Mouse (Mus musculus): ENCODE data around the gene Gprc6a.

Gprc6a gene

GRCm38 (mm10) chr10:51590139-51590574 lies 41.1 kb downstream of the Gprc6a start, which contains the start of gene Fam162b:
Gene Fam162b, minus strand, starts transcription at chr10:51590517.
- DNase-seq (ENCODE audit: low spot score in 2 of 2) = no peak

GRCm38 (mm10) chr10:51584919-51585318 lies 46.3 kb downstream of the Gprc6a start:
- DNase-seq (ENCODE audit: low spot score in 2 of 2) = no peak

GRCm38 (mm10) chr10:51584378-51584777 lies 46.9 kb downstream of the Gprc6a start:
- DNase-seq (ENCODE audit: low spot score in 2 of 2) = no peak

GRCm38 (mm10) chr10:51571225-51571996 lies 59.9 kb downstream of the Gprc6a start:
- DNase-seq (ENCODE audit: low spot score in 2 of 2) = no peak
